Mouse (Mus musculus) left cerebral cortex, adult 6 months (tissue): ENCODE results near the gene Edn2. TPM values are rescaled to one million over a fixed set of nuclear protein-coding genes. Genes with fewer than 3 reads are reported as not detected.

Experiments
- long read RNA-seq, 2 experiments: library from polyadenylated mRNA; unstranded; transcript quantifications; one replicate each; pipeline ENCODE4 v2.0.0; 2019 to 2020
- polyA plus RNA-seq: library from polyadenylated mRNA; unstranded; fragments of <200 nt; fragmentation: Nextera tagmentation; gene quantifications from 2 replicates; pipeline ENCODE4 v1.2.3, GENCODE M21; 2021

Gene Edn2
- 0.13 TPM in 1 of 2 replicates, not detected in the other for polyA plus RNA-seq
- long read RNA-seq, experiment 1: 0 reads
- long read RNA-seq, experiment 2: 0 reads

DNA sequence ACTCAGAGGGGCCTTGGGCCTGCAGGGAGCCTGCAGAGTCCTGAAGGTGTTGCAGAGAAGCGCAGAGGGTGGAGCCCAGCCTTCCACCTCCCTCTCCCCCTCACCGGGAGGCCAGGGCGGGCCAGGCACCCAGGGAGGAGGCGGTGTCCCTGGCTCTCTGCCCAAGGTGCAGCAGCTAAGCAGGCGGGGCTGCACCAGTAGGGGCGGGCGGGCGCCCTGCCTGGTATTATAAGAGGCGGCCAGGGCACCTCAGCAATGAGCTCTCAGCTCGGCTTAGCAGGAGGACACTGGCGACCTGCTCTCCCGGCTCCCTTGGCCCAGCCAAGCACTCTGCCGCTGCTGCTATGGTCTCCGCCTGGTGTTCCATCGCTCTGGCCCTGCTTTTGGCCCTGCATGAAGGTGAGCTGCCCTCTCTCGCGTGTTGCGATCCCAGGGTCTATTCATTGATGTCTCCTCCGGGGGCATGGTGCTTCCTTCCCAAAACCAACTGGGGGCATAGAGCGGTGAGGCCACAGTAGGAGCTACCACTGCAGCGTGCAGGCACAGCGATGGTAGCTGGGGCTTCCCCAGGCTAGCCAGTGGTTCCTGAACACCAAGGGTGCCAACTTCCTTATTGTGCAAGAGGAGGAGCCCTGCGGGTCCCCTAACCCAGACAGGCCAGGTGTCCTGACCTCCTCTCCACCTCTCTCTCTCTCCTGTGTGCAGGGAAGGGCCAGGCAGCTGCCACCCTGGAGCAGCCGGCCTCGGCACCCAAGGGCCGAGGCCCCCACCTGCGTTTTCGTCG is at the start of gene Edn2:
Gene Edn2 (plus strand): TSS at position 41 of the 784 bp plus-strand sequence.

Other genes with a start within 250 kb of the Edn2 start
- not detected in 2 replicates for gene AL607142.1, start 96.2 kb upstream of the Edn2 start, polyA plus RNA-seq
- 0.63 and 1.9 TPM in 2 replicates for gene Foxo6, start 126.1 kb downstream of the Edn2 start, polyA plus RNA-seq
- 35.7 and 54.7 TPM in 2 replicates for gene Scmh1, start 244.1 kb downstream of the Edn2 start, polyA plus RNA-seq